Mouse (Mus musculus): ENCODE measurements at regions not wholly inside any gene's neighbourhood (a gene's known extent, or its start where the extent isn't known, plus 50 kb on each side); places are given as distances from the start of the nearest gene placed in this dataset.

GRCm38 (mm10) chr1:69470614-69471250 lies 216.3 kb downstream of the Ikzf2 start:
- ATAC-seq (ENCODE audit: low FRiP score): no peak
- no peak overlapping the region for H3K9ac ChIP-seq
- no peaks in the 10 kb centered on the region for H3K27me3 ChIP-seq
- no peaks in the 10 kb centered on the region for H3K36me3 ChIP-seq
- no peak overlapping the region for H3K4me2 ChIP-seq (replicated peaks)
- 84% methylated on average over 4 of the region's 4 CpGs for WGBS
- H3K9me3 ChIP-seq (replicated peaks): no peaks in the 10 kb centered on the region
- no peak overlapping the region for H3K4me3 ChIP-seq
- no peaks in the 10 kb centered on the region for H3K4me1 ChIP-seq
- no peak overlapping the region for H3K27ac ChIP-seq

- no peak overlapping the region for H3K4me2 ChIP-seq (replicated peaks)
- 88% methylated on average over 8 of the region's 8 CpGs for WGBS
- no peaks in the 10 kb centered on the region for H3K27me3 ChIP-seq
- ATAC-seq (ENCODE audit: low FRiP score): no peak
- H3K27ac ChIP-seq: no peak overlapping the region
- no peaks in the 10 kb centered on the region for H3K36me3 ChIP-seq
- H3K9me3 ChIP-seq (replicated peaks): no peaks in the 10 kb centered on the region
- no peak overlapping the region for H3K4me3 ChIP-seq
- H3K4me1 ChIP-seq: no peaks in the 10 kb centered on the region
- no peak overlapping the region for H3K9ac ChIP-seq
These were observed 217.7 kb downstream of the Ikzf2 start for GRCm38 (mm10) chr1:69469158-69469901.

GRCm38 (mm10) chr1:69466534-69467275 lies 220.3 kb downstream of the Ikzf2 start:
- no peaks in the 10 kb centered on the region for H3K36me3 ChIP-seq
- H3K27me3 ChIP-seq: no peaks in the 10 kb centered on the region
- H3K4me2 ChIP-seq (replicated peaks): no peak overlapping the region
- WGBS: 30% methylated on average over 5 of the region's 5 CpGs
- no peaks in the 10 kb centered on the region for H3K4me1 ChIP-seq
- no peak overlapping the region for H3K27ac ChIP-seq
- H3K4me3 ChIP-seq: no peak overlapping the region
- ATAC-seq (ENCODE audit: low FRiP score): no peak
- H3K9me3 ChIP-seq (replicated peaks): no peaks in the 10 kb centered on the region
- no peak overlapping the region for H3K9ac ChIP-seq

- H3K9me3 ChIP-seq (replicated peaks): no peaks in the 10 kb centered on the region
- H3K4me1 ChIP-seq: no peaks in the 10 kb centered on the region
- H3K9ac ChIP-seq: no peak overlapping the region
- H3K27ac ChIP-seq: no peak overlapping the region
- 85% methylated on average over 3 of the region's 3 CpGs for WGBS
- no peak overlapping the region for H3K4me2 ChIP-seq (replicated peaks)
- H3K36me3 ChIP-seq: no peaks in the 10 kb centered on the region
- H3K27me3 ChIP-seq: no peaks in the 10 kb centered on the region
- ATAC-seq (ENCODE audit: low FRiP score): no peak
- H3K4me3 ChIP-seq: no peak overlapping the region
These were observed 225.9 kb downstream of the Ikzf2 start for GRCm38 (mm10) chr1:69461191-69461590.

GRCm38 (mm10) chr1:69459899-69460298 lies 227.1 kb downstream of the Ikzf2 start:
- Histone ChIP-seq H3K27me3 (no peaks in the 10 kb centered on the region), H3K9me3 (replicated peaks) (no peaks in the 10 kb centered on the region), H3K4me2 (replicated peaks) (no peak overlapping the region), H3K36me3 (no peaks in the 10 kb centered on the region), H3K4me1 (no peaks in the 10 kb centered on the region), H3K4me3 (no peak overlapping the region), H3K27ac (no peak overlapping the region), H3K9ac (no peak overlapping the region)
- no peak for ATAC-seq (ENCODE audit: low FRiP score)

GRCm38 (mm10) chr1:69457471-69457870 lies 229.6 kb downstream of the Ikzf2 start:
- H3K4me1 ChIP-seq: no peaks in the 10 kb centered on the region
- no peak overlapping the region for H3K9ac ChIP-seq
- H3K4me2 ChIP-seq (replicated peaks): no peak overlapping the region
- no peak for ATAC-seq (ENCODE audit: low FRiP score)
- H3K27me3 ChIP-seq: no peaks in the 10 kb centered on the region
- no peak overlapping the region for H3K27ac ChIP-seq
- no peaks in the 10 kb centered on the region for H3K9me3 ChIP-seq (replicated peaks)
- no peak overlapping the region for H3K4me3 ChIP-seq
- H3K36me3 ChIP-seq: no peaks in the 10 kb centered on the region

GRCm38 (mm10) chr1:69453991-69454390 lies 233.1 kb downstream of the Ikzf2 start:
- Histone ChIP-seq H3K9me3 (replicated peaks) (no peaks in the 10 kb centered on the region), H3K9ac (no peak overlapping the region), H3K4me3 (no peak overlapping the region), H3K4me1 (no peaks in the 10 kb centered on the region), H3K4me2 (replicated peaks) (no peak overlapping the region), H3K36me3 (no peaks in the 10 kb centered on the region), H3K27ac (no peak overlapping the region), H3K27me3 (no peaks in the 10 kb centered on the region)
- ATAC-seq (ENCODE audit: low FRiP score): no peak
- WGBS: 85% methylated on average over 3 of the region's 3 CpGs

- H3K27ac ChIP-seq: no peak overlapping the region
- H3K9me3 ChIP-seq (replicated peaks): no peaks in the 10 kb centered on the region
- H3K27me3 ChIP-seq: no peaks in the 10 kb centered on the region
- no peak overlapping the region for H3K9ac ChIP-seq
- H3K4me1 ChIP-seq: no peaks in the 10 kb centered on the region
- H3K4me2 ChIP-seq (replicated peaks): no peak overlapping the region
- no peak overlapping the region for H3K4me3 ChIP-seq
- no peak for ATAC-seq (ENCODE audit: low FRiP score)
- H3K36me3 ChIP-seq: no peaks in the 10 kb centered on the region
These were observed 234.1 kb downstream of the Ikzf2 start for GRCm38 (mm10) chr1:69452910-69453309.

- no peak overlapping the region for H3K4me2 ChIP-seq (replicated peaks)
- 61% methylated on average over 2 of the region's 2 CpGs for WGBS
- no peaks in the 10 kb centered on the region for H3K9me3 ChIP-seq (replicated peaks)
- no peaks in the 10 kb centered on the region for H3K36me3 ChIP-seq
- no peak overlapping the region for H3K27ac ChIP-seq
- no peaks in the 10 kb centered on the region for H3K27me3 ChIP-seq
- no peak for ATAC-seq (ENCODE audit: low FRiP score)
- no peak overlapping the region for H3K9ac ChIP-seq
- no peak overlapping the region for H3K4me3 ChIP-seq
- no peaks in the 10 kb centered on the region for H3K4me1 ChIP-seq
These were observed 236.6 kb downstream of the Ikzf2 start for GRCm38 (mm10) chr1:69450455-69450854.

- Histone ChIP-seq H3K27ac (no peak overlapping the region), H3K4me3 (no peak overlapping the region), H3K36me3 (no peaks in the 10 kb centered on the region), H3K9me3 (replicated peaks) (no peaks in the 10 kb centered on the region), H3K9ac (no peak overlapping the region), H3K4me1 (no peaks in the 10 kb centered on the region), H3K27me3 (no peaks in the 10 kb centered on the region), H3K4me2 (replicated peaks) (no peak overlapping the region)
- 82% methylated on average over 5 of the region's 5 CpGs for WGBS
- no peak for ATAC-seq (ENCODE audit: low FRiP score)
These were observed 239.8 kb downstream of the Ikzf2 start for GRCm38 (mm10) chr1:69447276-69447675.

GRCm38 (mm10) chr1:69444722-69445121 lies 242.3 kb downstream of the Ikzf2 start:
- H3K9ac ChIP-seq: no peak overlapping the region
- H3K27ac ChIP-seq: no peak overlapping the region
- ATAC-seq (ENCODE audit: low FRiP score): no peak
- H3K4me3 ChIP-seq: no peak overlapping the region
- H3K36me3 ChIP-seq: no peaks in the 10 kb centered on the region
- no peaks in the 10 kb centered on the region for H3K4me1 ChIP-seq
- H3K4me2 ChIP-seq (replicated peaks): no peak overlapping the region
- H3K9me3 ChIP-seq (replicated peaks): no peaks in the 10 kb centered on the region
- no peaks in the 10 kb centered on the region for H3K27me3 ChIP-seq
- WGBS: 71% methylated on average over 4 of the region's 4 CpGs

- Histone ChIP-seq H3K27ac (no peak overlapping the region), H3K9ac (no peak overlapping the region), H3K4me3 (no peak overlapping the region), H3K27me3 (no peaks in the 10 kb centered on the region), H3K9me3 (replicated peaks) (no peaks in the 10 kb centered on the region), H3K36me3 (no peaks in the 10 kb centered on the region), H3K4me1 (no peaks in the 10 kb centered on the region), H3K4me2 (replicated peaks) (no peak overlapping the region)
- WGBS: 64% methylated on average over 7 of the region's 7 CpGs
- ATAC-seq (ENCODE audit: low FRiP score): no peak
These were observed 243.6 kb downstream of the Ikzf2 start for GRCm38 (mm10) chr1:69443466-69443865.

Measured in hindbrain, embryonic 12.5 days (tissue).